Mouse (Mus musculus): ENCODE results near the gene Nfkb2.

Nfkb2 gene

GRCm38 (mm10) chr19:46309651-46310305 is 5.7 kb downstream of the Nfkb2 start:
- DNase-seq, result peak; percentile 29

- DNase-seq, result peak; percentile 21
Measured at GRCm38 (mm10) chr19:46310312-46310865, 6.3 kb downstream of the Nfkb2 start.

- DNase-seq, result peak; percentile 15
Measured at GRCm38 (mm10) chr19:46311341-46311740, 7.2 kb downstream of the Nfkb2 start.

GRCm38 (mm10) chr19:46312566-46312965 is 8.4 kb downstream of the Nfkb2 start:
- peak; percentile 16 for DNase-seq

GRCm38 (mm10) chr19:46313116-46313515 is 9.0 kb downstream of the Nfkb2 start:
- no peak for DNase-seq

- peak; percentile 11 for DNase-seq
Measured at GRCm38 (mm10) chr19:46313591-46313990, 9.5 kb downstream of the Nfkb2 start.

GRCm38 (mm10) chr19:46314151-46314601 is 10.1 kb downstream of the Nfkb2 start:
- DNase-seq, result peak; percentile 39

GRCm38 (mm10) chr19:46314872-46315742 is 11.0 kb downstream of the Nfkb2 start:
- peak; percentile 12 for DNase-seq

- DNase-seq, result peak; percentile 16
Measured at GRCm38 (mm10) chr19:46315752-46316610, 11.9 kb downstream of the Nfkb2 start.

GRCm38 (mm10) chr19:46316846-46317545 is 12.9 kb downstream of the Nfkb2 start:
- peak; percentile 33 for DNase-seq

GRCm38 (mm10) chr19:46317546-46317885 is 13.4 kb downstream of the Nfkb2 start:
- DNase-seq, result peak; percentile 29

GRCm38 (mm10) chr19:46318031-46318471 is 13.9 kb downstream of the Nfkb2 start:
- peak; percentile 52 for DNase-seq

GRCm38 (mm10) chr19:46318586-46319378 is 14.7 kb downstream of the Nfkb2 start:
- peak; percentile 68 for DNase-seq

- peak; percentile 14 for DNase-seq
Measured at GRCm38 (mm10) chr19:46320076-46320785, 16.1 kb downstream of the Nfkb2 start.

- DNase-seq, result peak; percentile 79
Measured at GRCm38 (mm10) chr19:46321101-46321943, 17.2 kb downstream of the Nfkb2 start.

GRCm38 (mm10) chr19:46322144-46322995 is 18.2 kb downstream of the Nfkb2 start:
- DNase-seq, result peak; percentile 45

- peak; percentile 53 for DNase-seq
Measured at GRCm38 (mm10) chr19:46322996-46323572, 19.0 kb downstream of the Nfkb2 start.

- DNase-seq, result peak; percentile 22
Measured at GRCm38 (mm10) chr19:46323716-46324115, 19.6 kb downstream of the Nfkb2 start.
